Mouse (Mus musculus): ENCODE measurements around the gene Tdp1. TPM values are rescaled to one million over a fixed set of nuclear protein-coding genes. Genes with fewer than 3 reads are reported as not detected.

The Tdp1 gene
- total and polyA plus RNA-seq, 2 experiments from 2014 or later, result 14.2 to 36.2 TPM

- peak; percentile 84 for TF ChIP-seq CTCF (IDR thresholded peaks at IDR 0.05; ENCODE audit: low read depth)
- 1% methylated on average over 38 of the region's 39 CpGs for WGBS
- peaks cover 26% of the 10 kb centered on the region; the same call in 1 of the 2 replicates for H3K27me3 ChIP-seq (ENCODE audit: insufficient read depth, low read length)
Measured at GRCm38 (mm10) chr12:99964301-99965202, 80.2 kb downstream of the Tdp1 start, which contains the start of gene Kcnk13. Kcnk13 (plus strand) TSS chr12:99964499.

GRCm38 (mm10) chr12:99965203-99966115, 81.1 kb downstream of the Tdp1 start:
- TF ChIP-seq CTCF (IDR thresholded peaks at IDR 0.05; ENCODE audit: low read depth), result 0 out of 2 replicates have a peak, but pooled peaks have one; percentile 5
- H3K27ac ChIP-seq, result no peak overlapping the region
- H3K4me2 ChIP-seq (ENCODE audit: low read depth, low read length), result peak overlapping the region; percentile 96
- H3K4me3 ChIP-seq (ENCODE audit: low read length), result peak overlapping the region; percentile 55
- ATAC-seq, result peak; percentile 30
- no peaks in the 10 kb centered on the region for H3K9me3 ChIP-seq (ENCODE audit: low read length)
- peak overlapping the region; percentile 44 for H3K9ac ChIP-seq (replicated peaks; ENCODE audit: low read length)
- peak; percentile 39 for DNase-seq (ENCODE audit: low spot score)
- H3K27me3 ChIP-seq (ENCODE audit: insufficient read depth, low read length), result peaks cover 26% of the 10 kb centered on the region; the same call in 1 of the 2 replicates
- peaks cover 10% of the 10 kb centered on the region for H3K4me1 ChIP-seq (ENCODE audit: insufficient read depth, low read length)
- WGBS, result under 1% methylated on average over 76 of the region's 77 CpGs
- no peaks in the 10 kb centered on the region for H3K36me3 ChIP-seq (ENCODE audit: insufficient read depth, low read length)

More at GRCm38 (mm10) chr12:99964301-99965202, 80.2 kb downstream of the Tdp1 start, which contains the start of gene Kcnk13:
- Histone ChIP-seq H3K36me3 (ENCODE audit: insufficient read depth, low read length) (no peaks in the 10 kb centered on the region), H3K4me2 (ENCODE audit: low read depth, low read length) (peak within 1 kb of the TSS; percentile 96), H3K9ac (replicated peaks; ENCODE audit: low read length) (peak within 1 kb of the TSS; percentile 44; the same call in 1 of the 2 replicates), H3K9me3 (ENCODE audit: low read length) (no peaks in the 10 kb centered on the region), H3K4me1 (ENCODE audit: insufficient read depth, low read length) (peaks cover 16% of the 10 kb centered on the region), H3K4me3 (ENCODE audit: low read length) (peak within 1 kb of the TSS; percentile 55), H3K27ac (no peak within 1 kb of the TSS)
- peak; percentile 58 for ATAC-seq
- peak; percentile 83 for DNase-seq (ENCODE audit: low spot score)

GRCm38 (mm10) chr12:99966116-99966770, 81.9 kb downstream of the Tdp1 start:
- 6% methylated on average over 25 of the region's 25 CpGs for WGBS
- no peak overlapping the region for H3K27ac ChIP-seq
- ATAC-seq, result peak; percentile 39; the same call in 1 of the 2 replicates
- peaks cover 10% of the 10 kb centered on the region for H3K4me1 ChIP-seq (ENCODE audit: insufficient read depth, low read length)
- peaks cover 26% of the 10 kb centered on the region; the same call in 1 of the 2 replicates for H3K27me3 ChIP-seq (ENCODE audit: insufficient read depth, low read length)
- H3K9ac ChIP-seq (replicated peaks; ENCODE audit: low read length), result peak overlapping the region; percentile 44
- peak overlapping the region; percentile 96 for H3K4me2 ChIP-seq (ENCODE audit: low read depth, low read length)
- no peak for TF ChIP-seq CTCF (IDR thresholded peaks at IDR 0.05; ENCODE audit: low read depth)
- peak overlapping the region; percentile 55 for H3K4me3 ChIP-seq (ENCODE audit: low read length)
- DNase-seq (ENCODE audit: low spot score), result no peak
- no peaks in the 10 kb centered on the region for H3K36me3 ChIP-seq (ENCODE audit: insufficient read depth, low read length)
- H3K9me3 ChIP-seq (ENCODE audit: low read length), result no peaks in the 10 kb centered on the region

- DNase-seq (ENCODE audit: low spot score), result peak; percentile 16
- Histone ChIP-seq H3K27ac (no peak overlapping the region), H3K9me3 (ENCODE audit: low read length) (no peaks in the 10 kb centered on the region), H3K4me2 (ENCODE audit: low read depth, low read length) (peak overlapping the region; percentile 96), H3K27me3 (ENCODE audit: insufficient read depth, low read length) (peaks cover 26% of the 10 kb centered on the region; the same call in 1 of the 2 replicates), H3K9ac (replicated peaks; ENCODE audit: low read length) (no peak overlapping the region), H3K4me3 (ENCODE audit: low read length) (peak overlapping the region; percentile 55), H3K4me1 (ENCODE audit: insufficient read depth, low read length) (peaks cover 10% of the 10 kb centered on the region), H3K36me3 (ENCODE audit: insufficient read depth, low read length) (no peaks in the 10 kb centered on the region)
- no peak for TF ChIP-seq CTCF (IDR thresholded peaks at IDR 0.05; ENCODE audit: low read depth)
- ATAC-seq, result 0 out of 2 replicates have a peak, but pooled peaks have one; percentile 11
- 13% methylated on average over 12 of the region's 12 CpGs for WGBS
Measured at GRCm38 (mm10) chr12:99966881-99967363, 82.6 kb downstream of the Tdp1 start.

- 69% methylated on average over 4 of the region's 4 CpGs for WGBS
- no peak for ATAC-seq
- 0 out of 2 replicates have a peak, but pooled peaks cover 15% of the 10 kb centered on the region for H3K27me3 ChIP-seq (ENCODE audit: insufficient read depth, low read length)
Measured at GRCm38 (mm10) chr12:99969906-99970305, 85.6 kb downstream of the Tdp1 start.

More at GRCm38 (mm10) chr12:99969906-99970305, 85.6 kb downstream of the Tdp1 start:
- Histone ChIP-seq H3K27ac (no peak overlapping the region), H3K9ac (replicated peaks; ENCODE audit: low read length) (no peak overlapping the region), H3K4me3 (ENCODE audit: low read length) (no peak overlapping the region), H3K4me1 (ENCODE audit: insufficient read depth, low read length) (peaks cover 10% of the 10 kb centered on the region), H3K4me2 (ENCODE audit: low read depth, low read length) (no peak overlapping the region), H3K36me3 (ENCODE audit: insufficient read depth, low read length) (no peaks in the 10 kb centered on the region), H3K9me3 (ENCODE audit: low read length) (no peaks in the 10 kb centered on the region)
- DNase-seq (ENCODE audit: low spot score), result no peak
- no peak for TF ChIP-seq CTCF (IDR thresholded peaks at IDR 0.05; ENCODE audit: low read depth)

All from hindbrain, postnatal 0 days (tissue).